Mouse (Mus musculus): Measurements from ENCODE around the gene Naga.
"Not testable (repeated sequence)": the region's sequence is repeated elsewhere in the genome, so short reads cannot be mapped to it uniquely, and the experiment has no call there.

The Naga gene

GRCm38 (mm10) chr15:82338593-82339112 lies at the start of gene Naga, which contains the start of the genes Pheta2 and Smdt1:
TSS of gene Naga (minus strand) at chr15:82338925.
TSS of gene Pheta2 (plus strand) at chr15:82338942.
TSS of gene Smdt1 (plus strand) at chr15:82338959.
- peak; percentile 97 for DNase-seq

- DNase-seq, result no peak
These were observed 47.0 kb upstream of the Naga start for GRCm38 (mm10) chr15:82385729-82386128.

DNA sequence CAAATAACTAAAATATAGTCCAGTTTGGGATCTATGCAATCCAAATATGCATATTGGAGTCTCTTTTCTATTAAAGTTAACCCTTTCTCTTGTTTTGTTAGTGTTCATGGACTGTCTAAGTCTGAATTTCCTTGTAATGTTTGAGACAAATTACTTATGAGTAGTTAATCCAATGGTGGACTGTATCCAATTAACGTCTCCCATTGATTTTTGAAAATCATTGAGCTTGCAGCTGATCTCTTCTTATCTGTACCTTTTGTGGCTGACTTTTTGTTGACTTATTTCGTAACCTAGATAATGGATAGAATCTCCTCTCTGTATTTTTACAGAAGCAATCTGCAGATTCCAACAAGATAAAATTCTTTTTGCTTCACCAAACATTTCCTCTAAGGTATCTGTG lies 43.7 kb upstream of the Naga start:
- no peak for DNase-seq

GRCm38 (mm10) chr15:82380714-82381062 lies 42.0 kb upstream of the Naga start:
- DNase-seq, result no peak

- DNase-seq, result peak; percentile 79
These were observed 41.4 kb upstream of the Naga start, which contains the start of gene Cyp2d22 for GRCm38 (mm10) chr15:82379871-82380713. TSS of gene Cyp2d22 (minus strand) at chr15:82380260.

DNA sequence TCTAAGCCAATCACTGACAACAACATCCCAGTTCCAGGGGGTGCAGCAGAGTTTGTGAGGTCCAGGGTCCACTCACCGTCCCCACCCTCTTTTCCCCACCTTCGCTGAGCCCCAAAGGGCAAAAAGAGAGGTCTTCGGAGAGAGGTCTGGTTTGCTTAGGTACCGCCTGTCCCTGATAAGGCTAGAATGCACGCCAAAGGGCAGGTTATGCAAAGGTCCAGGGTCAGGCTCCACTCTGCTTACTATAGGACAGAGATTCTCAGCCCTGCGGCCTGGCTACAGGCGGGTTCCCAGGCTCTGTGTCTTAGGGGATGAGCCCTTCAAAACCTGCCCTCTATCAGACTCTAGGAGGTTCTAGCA lies 40.8 kb upstream of the Naga start:
- no peak for DNase-seq

- DNase-seq, result no peak
These were observed 39.8 kb upstream of the Naga start for GRCm38 (mm10) chr15:82378261-82379180.

GRCm38 (mm10) chr15:82377701-82378100 lies 39.0 kb upstream of the Naga start:
- no peak for DNase-seq

- DNase-seq, result peak; percentile 51
These were observed 37.8 kb upstream of the Naga start for GRCm38 (mm10) chr15:82376393-82377138.

DNA sequence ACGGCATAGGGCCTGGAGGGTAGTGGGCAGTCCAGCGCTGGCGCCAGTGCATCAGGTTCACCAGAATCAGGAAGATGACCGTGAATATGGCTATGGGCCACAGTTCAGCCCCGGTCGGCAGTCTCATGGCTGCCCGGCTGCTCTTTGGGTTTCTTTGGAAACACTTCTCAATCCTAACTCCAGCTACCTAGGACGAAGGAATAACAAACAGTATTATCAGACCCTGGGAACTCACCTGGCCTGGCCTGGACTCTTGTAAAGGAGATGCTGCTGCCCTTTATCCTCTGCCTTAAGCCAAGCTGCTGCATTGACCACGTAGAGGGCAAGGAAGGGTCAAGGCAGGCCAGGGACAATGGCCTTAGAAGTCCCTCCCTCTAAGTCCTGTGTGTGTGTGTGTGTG lies 37.1 kb upstream of the Naga start:
- DNase-seq, result no peak

GRCm38 (mm10) chr15:82374437-82374836 lies 35.7 kb upstream of the Naga start:
- no peak for DNase-seq

DNA sequence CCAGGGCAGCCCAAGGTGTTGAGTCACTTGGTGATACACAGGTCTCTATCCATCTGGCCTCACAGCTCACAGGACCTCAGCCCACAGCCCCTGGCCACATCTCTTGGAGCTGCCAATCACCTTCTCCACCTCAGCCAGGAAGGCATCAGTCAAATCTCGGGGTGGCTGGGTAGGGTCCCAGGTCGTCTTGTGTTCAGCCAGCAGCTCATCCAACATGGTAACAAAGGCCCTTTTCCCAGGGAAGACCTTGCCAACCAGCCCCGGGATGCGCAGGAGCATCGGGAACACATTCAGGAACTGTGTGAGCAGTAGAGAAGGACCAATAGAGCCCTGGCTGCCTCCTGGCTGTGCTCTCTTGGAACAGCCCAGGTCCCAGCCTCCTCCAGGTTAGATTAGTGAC lies 34.3 kb upstream of the Naga start:
- no peak for DNase-seq

DNA sequence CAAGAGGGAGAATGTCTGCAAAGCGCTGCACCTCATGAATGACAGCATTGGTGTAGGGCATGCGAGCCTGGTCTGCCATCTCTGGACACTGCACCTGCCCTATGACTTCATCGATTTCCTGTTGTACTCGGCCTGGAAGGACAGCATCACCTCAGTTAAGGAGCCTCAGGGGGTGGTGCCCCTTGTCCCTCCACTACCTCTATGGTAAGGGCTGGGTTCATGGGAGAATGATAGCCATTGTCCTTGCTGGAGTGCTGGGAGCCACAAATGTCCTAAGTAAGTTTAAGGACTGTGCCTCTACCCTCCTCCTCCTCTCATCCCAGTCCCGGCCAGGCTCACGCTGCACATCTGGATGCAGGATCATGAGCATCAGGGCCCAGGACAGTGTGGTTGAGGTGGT lies 33.7 kb upstream of the Naga start:
- DNase-seq, result no peak

DNA sequence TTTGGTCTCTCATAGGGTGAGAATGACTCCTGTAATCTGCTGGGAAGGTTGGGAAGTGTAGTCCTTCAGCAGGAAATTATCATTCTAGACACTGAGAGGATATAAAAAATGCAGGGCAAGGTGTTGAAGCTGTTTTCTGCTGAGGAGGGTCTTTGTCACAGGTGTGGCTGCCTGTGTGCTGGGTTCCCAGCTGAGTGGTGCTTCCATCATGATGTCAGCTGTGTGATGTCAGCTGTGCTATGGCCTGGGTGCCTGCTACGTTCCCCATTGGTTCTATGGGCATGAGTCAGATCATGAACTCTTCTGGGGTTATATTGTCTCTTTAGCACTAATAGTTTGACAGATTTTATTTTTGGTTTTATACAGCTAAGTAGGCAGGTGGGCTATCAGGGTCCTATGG lies 30.1 kb upstream of the Naga start:
- no peak for DNase-seq

GRCm38 (mm10) chr15:82368146-82368545 lies 29.4 kb upstream of the Naga start:
- no peak for DNase-seq

DNA sequence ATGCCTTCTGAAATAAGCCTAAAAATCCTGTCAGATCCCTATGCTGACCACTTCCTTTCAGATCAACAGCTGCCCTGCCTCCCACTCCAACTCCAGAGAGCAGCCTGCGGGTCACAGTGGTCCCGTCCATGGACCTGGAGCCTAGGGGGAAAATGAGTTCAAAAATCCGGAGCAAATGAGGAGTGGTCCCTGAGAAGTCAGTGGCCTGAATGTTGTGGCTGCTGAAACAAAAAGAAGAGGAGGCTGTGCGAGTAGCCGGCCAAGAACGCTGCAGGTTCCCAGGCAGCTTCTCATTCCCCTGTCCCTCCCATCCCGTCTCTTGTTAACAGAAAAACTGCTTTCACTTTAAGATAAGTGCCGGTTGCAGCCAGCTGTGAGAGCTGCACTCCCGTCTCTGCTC lies 25.8 kb upstream of the Naga start:
- DNase-seq, result not testable (repeated sequence)

DNA sequence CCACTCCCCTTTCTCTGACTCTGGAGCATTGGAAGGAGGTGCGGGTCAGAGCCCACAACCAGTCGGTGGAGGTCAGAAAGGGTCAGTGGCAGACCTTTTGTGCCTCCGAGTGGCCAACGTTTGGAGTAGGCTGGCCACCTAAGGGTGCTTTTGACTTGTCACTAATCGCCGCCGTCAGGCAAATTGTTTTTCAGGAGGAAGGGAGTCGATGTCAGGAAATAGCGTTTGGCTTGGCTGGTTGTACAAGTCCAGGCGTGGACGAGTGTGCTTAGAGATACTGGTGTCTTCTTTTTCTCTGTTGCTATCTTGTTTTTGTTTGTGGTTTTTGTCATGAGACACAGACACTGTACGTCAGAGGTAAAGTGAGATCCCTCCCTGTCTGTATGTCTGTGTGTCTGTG lies 25.1 kb upstream of the Naga start:
- not testable (repeated sequence) for DNase-seq

DNA sequence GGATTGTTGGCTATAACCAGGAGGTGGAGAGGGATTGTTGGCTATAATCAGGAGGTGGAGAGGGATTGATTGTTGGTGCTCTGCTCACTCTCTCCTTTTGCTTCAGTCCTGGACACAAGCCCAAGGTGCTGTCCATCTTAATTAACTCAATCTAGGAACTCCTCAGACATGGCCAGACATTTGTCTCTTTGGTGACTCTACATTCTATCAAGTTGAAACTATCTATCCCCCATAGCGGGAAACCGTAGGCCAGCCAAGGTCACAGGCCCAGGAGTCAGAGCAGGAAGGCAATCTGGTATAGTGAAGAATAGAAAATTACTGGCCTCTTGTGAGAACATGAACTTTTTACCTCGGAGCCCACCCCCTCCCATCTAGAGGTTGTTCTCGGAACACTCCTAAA lies 23.5 kb upstream of the Naga start:
- DNase-seq, result no peak

GRCm38 (mm10) chr15:82361459-82362018 lies 22.8 kb upstream of the Naga start:
- DNase-seq, result no peak

DNA sequence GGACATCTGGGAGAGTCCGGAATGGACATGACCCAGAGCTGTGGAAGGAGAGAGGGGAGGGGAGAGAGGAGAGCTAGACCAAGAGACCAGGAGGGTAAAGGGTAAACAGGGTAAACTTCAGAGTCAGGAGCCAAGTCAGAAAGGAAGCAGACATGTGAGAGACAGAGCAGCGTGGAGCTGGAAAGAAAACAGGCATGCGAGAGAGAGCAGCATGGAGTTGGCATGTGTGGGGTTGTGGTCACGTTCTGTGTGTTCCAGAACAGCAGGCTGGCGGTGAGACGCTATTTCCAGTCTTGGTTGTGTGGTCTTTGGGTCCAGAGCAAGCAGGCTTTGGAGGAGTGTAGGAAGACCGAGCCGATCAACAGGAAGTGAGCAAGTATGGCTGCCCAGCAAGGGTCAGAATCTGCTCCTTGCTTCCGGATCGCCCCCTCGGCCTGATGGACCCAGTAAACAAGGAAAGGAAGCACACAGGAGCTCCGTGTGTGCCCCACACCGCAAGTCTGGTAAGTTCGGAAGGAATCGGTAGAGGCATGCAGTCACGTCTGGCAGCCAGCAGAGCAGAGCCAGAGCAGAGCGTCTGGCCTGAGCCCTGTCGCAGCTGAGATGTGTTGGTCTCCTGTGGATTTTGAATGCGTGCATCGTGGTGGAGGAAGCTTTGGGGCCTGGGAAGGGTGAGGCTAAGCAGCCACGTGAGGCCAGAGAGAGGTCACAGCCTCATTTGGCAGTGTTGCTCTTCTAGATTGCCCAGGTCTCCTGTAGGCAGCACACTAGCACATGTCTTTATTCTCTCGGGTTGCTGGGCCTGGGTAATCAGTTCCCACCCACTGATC lies 19.9 kb upstream of the Naga start:
- peak; percentile 2 for DNase-seq

DNA sequence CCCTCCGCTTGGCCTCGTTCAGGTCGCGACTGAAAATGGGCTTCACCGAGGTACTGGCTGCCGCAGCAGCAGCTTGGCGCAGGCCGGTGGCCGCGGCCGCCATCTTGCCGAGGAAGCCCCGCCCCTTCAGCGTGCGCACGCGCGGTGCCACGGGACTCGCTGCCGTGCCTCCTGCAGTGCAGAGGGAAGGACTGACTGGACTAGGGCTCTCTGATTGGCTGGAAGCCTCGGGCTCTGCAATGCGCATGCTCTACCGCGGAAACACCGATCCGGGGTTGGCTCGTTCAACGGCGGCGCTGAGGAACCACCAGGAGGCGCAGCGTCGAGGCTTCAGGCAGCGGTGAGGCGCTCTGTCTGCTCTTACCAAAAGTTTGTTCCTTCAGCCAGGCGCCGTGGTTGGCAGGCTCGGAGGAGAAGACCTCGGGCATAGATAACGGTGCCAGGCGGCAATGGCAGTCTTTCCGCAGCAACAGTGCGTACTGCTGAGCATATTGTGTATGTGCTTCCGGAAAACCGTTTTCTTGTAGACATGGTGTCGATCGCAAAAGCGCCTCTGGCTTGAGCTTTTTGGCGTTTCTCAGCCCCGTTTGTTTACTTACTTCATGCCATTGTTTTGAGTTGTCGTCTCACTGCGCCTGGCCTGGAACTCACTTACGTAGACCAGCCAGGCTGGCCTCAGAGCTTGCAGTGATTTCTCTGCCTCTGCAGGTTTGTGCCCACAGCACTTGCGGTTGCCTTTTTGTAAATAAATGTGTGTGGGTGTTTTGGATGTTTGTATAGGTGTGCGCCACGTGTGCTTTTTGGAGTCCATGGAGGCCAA lies 15.6 kb upstream of the Naga start, which contains the start of gene Ndufa6:
Gene Ndufa6 (minus strand): TSS at position 197 of the 820 bp plus-strand sequence.
- DNase-seq, result peak; percentile 98
